Mouse (Mus musculus): ENCODE results near the gene 2300002M23Rik. TPM values are rescaled to one million over a fixed set of nuclear protein-coding genes. Genes with fewer than 3 reads are reported as not detected.

2300002M23Rik gene
- polyA plus RNA-seq, 1 experiment from 2014 or later, result not detected

GRCm38 (mm10) chr17:35569091-35569944 lies 2.1 kb downstream of the 2300002M23Rik start:
- peaks cover 7% of the 10 kb centered on the region; the same call in 1 of the 2 replicates for H3K4me1 ChIP-seq (ENCODE audit: control insufficient read depth, insufficient read depth, low read length)
- peaks cover 11% of the 10 kb centered on the region for H3K27me3 ChIP-seq (ENCODE audit: control insufficient read depth, insufficient read depth, low read depth, low read length)
- peak overlapping the region; percentile 17; the same call in 1 of the 2 replicates for H3K9ac ChIP-seq (ENCODE audit: low read depth, low read length)
- H3K4me2 ChIP-seq (ENCODE audit: low read length), result peak overlapping the region; percentile 62
- no peak overlapping the region for H3K27ac ChIP-seq (ENCODE audit: low read length)
- 2% methylated on average over 28 of the region's 28 CpGs for WGBS
- peak overlapping the region; percentile 31 for H3K4me3 ChIP-seq (ENCODE audit: low read depth, low read length)
- ATAC-seq, result peak; percentile 75
- no peaks in the 10 kb centered on the region for H3K36me3 ChIP-seq (ENCODE audit: control insufficient read depth, insufficient read depth, low read length)
- H3K9me3 ChIP-seq (replicated peaks; ENCODE audit: control insufficient read depth, low read length, poor library complexity, severe bottlenecking), result no peaks in the 10 kb centered on the region

GRCm38 (mm10) chr17:35570836-35571235 lies 3.6 kb downstream of the 2300002M23Rik start:
- whole genome bisulfite sequencing, result 73% methylated on average over 14 of the region's 14 CpGs
- Histone ChIP-seq H3K4me2 (ENCODE audit: low read length) (no peak overlapping the region), H3K4me1 (ENCODE audit: control insufficient read depth, insufficient read depth, low read length) (peaks cover 7% of the 10 kb centered on the region; the same call in 1 of the 2 replicates), H3K9ac (ENCODE audit: low read depth, low read length) (no peak overlapping the region), H3K27me3 (ENCODE audit: control insufficient read depth, insufficient read depth, low read depth, low read length) (peaks cover 11% of the 10 kb centered on the region), H3K27ac (ENCODE audit: low read length) (no peak overlapping the region), H3K9me3 (replicated peaks; ENCODE audit: control insufficient read depth, low read length, poor library complexity, severe bottlenecking) (no peaks in the 10 kb centered on the region), H3K4me3 (ENCODE audit: low read depth, low read length) (no peak overlapping the region), H3K36me3 (ENCODE audit: control insufficient read depth, insufficient read depth, low read length) (no peaks in the 10 kb centered on the region)
- ATAC-seq, result no peak

- Histone ChIP-seq H3K4me3 (ENCODE audit: low read depth, low read length) (no peak overlapping the region), H3K4me1 (ENCODE audit: control insufficient read depth, insufficient read depth, low read length) (peaks cover 7% of the 10 kb centered on the region; the same call in 1 of the 2 replicates), H3K27ac (ENCODE audit: low read length) (no peak overlapping the region), H3K4me2 (ENCODE audit: low read length) (no peak overlapping the region), H3K9me3 (replicated peaks; ENCODE audit: control insufficient read depth, low read length, poor library complexity, severe bottlenecking) (no peaks in the 10 kb centered on the region), H3K27me3 (ENCODE audit: control insufficient read depth, insufficient read depth, low read depth, low read length) (peaks cover 11% of the 10 kb centered on the region), H3K9ac (ENCODE audit: low read depth, low read length) (no peak overlapping the region), H3K36me3 (ENCODE audit: control insufficient read depth, insufficient read depth, low read length) (no peaks in the 10 kb centered on the region)
- WGBS, result 97% methylated on average over 7 of the region's 7 CpGs
- ATAC-seq, result no peak
Measured at GRCm38 (mm10) chr17:35571477-35571876, 4.2 kb downstream of the 2300002M23Rik start.

GRCm38 (mm10) chr17:35578211-35578610 lies 11.0 kb downstream of the 2300002M23Rik start:
- H3K27me3 ChIP-seq (ENCODE audit: control insufficient read depth, insufficient read depth, low read depth, low read length), result no peaks in the 10 kb centered on the region
- 17% methylated on average over 6 of the region's 6 CpGs for WGBS
- no peak overlapping the region for H3K27ac ChIP-seq (ENCODE audit: low read length)
- H3K36me3 ChIP-seq (ENCODE audit: control insufficient read depth, insufficient read depth, low read length), result no peaks in the 10 kb centered on the region
- ATAC-seq, result no peak
- H3K9ac ChIP-seq (ENCODE audit: low read depth, low read length), result no peak overlapping the region
- no peak overlapping the region for H3K4me2 ChIP-seq (ENCODE audit: low read length)
- no peaks in the 10 kb centered on the region for H3K4me1 ChIP-seq (ENCODE audit: control insufficient read depth, insufficient read depth, low read length)
- no peak overlapping the region for H3K4me3 ChIP-seq (ENCODE audit: low read depth, low read length)
- H3K9me3 ChIP-seq (replicated peaks; ENCODE audit: control insufficient read depth, low read length, poor library complexity, severe bottlenecking), result no peaks in the 10 kb centered on the region

- no peak overlapping the region for H3K4me2 ChIP-seq (ENCODE audit: low read length)
- H3K36me3 ChIP-seq (ENCODE audit: control insufficient read depth, insufficient read depth, low read length), result no peaks in the 10 kb centered on the region
- no peaks in the 10 kb centered on the region for H3K27me3 ChIP-seq (ENCODE audit: control insufficient read depth, insufficient read depth, low read depth, low read length)
- H3K9me3 ChIP-seq (replicated peaks; ENCODE audit: control insufficient read depth, low read length, poor library complexity, severe bottlenecking), result no peaks in the 10 kb centered on the region
- H3K4me1 ChIP-seq (ENCODE audit: control insufficient read depth, insufficient read depth, low read length), result peaks cover 2% of the 10 kb centered on the region; the same call in 1 of the 2 replicates
- no peak overlapping the region for H3K9ac ChIP-seq (ENCODE audit: low read depth, low read length)
- WGBS, result 96% methylated on average over 1 of the region's 1 CpGs
- no peak overlapping the region for H3K4me3 ChIP-seq (ENCODE audit: low read depth, low read length)
- no peak for ATAC-seq
- H3K27ac ChIP-seq (ENCODE audit: low read length), result no peak overlapping the region
Measured at GRCm38 (mm10) chr17:35582900-35583299, 15.7 kb downstream of the 2300002M23Rik start.

GRCm38 (mm10) chr17:35584330-35584937 lies 17.2 kb downstream of the 2300002M23Rik start:
- H3K4me3 ChIP-seq (ENCODE audit: low read depth, low read length), result 0 out of 2 replicates have a peak overlapping the region, but pooled peaks have one; percentile 2
- no peaks in the 10 kb centered on the region for H3K27me3 ChIP-seq (ENCODE audit: control insufficient read depth, insufficient read depth, low read depth, low read length)
- 16% methylated on average over 16 of the region's 16 CpGs for WGBS
- peaks cover 2% of the 10 kb centered on the region; the same call in 1 of the 2 replicates for H3K4me1 ChIP-seq (ENCODE audit: control insufficient read depth, insufficient read depth, low read length)
- H3K4me2 ChIP-seq (ENCODE audit: low read length), result peak overlapping the region; percentile 55
- peak; percentile 79 for ATAC-seq
- H3K36me3 ChIP-seq (ENCODE audit: control insufficient read depth, insufficient read depth, low read length), result no peaks in the 10 kb centered on the region
- no peak overlapping the region for H3K27ac ChIP-seq (ENCODE audit: low read length)
- H3K9ac ChIP-seq (ENCODE audit: low read depth, low read length), result peak overlapping the region; percentile 48; the same call in 1 of the 2 replicates
- H3K9me3 ChIP-seq (replicated peaks; ENCODE audit: control insufficient read depth, low read length, poor library complexity, severe bottlenecking), result no peaks in the 10 kb centered on the region

- WGBS, result 81% methylated on average over 1 of the region's 1 CpGs
Measured at GRCm38 (mm10) chr17:35587291-35587690, 20.0 kb downstream of the 2300002M23Rik start.

GRCm38 (mm10) chr17:35588387-35588786 lies 21.1 kb downstream of the 2300002M23Rik start:
- no peak overlapping the region for H3K27ac ChIP-seq (ENCODE audit: low read length)
- H3K9ac ChIP-seq (ENCODE audit: low read depth, low read length), result no peak overlapping the region
- no peak for ATAC-seq
- no peaks in the 10 kb centered on the region for H3K36me3 ChIP-seq (ENCODE audit: control insufficient read depth, insufficient read depth, low read length)
- peaks cover 2% of the 10 kb centered on the region; the same call in 1 of the 2 replicates for H3K4me1 ChIP-seq (ENCODE audit: control insufficient read depth, insufficient read depth, low read length)
- H3K4me2 ChIP-seq (ENCODE audit: low read length), result no peak overlapping the region
- 3% methylated on average over 4 of the region's 4 CpGs for WGBS
- no peaks in the 10 kb centered on the region for H3K9me3 ChIP-seq (replicated peaks; ENCODE audit: control insufficient read depth, low read length, poor library complexity, severe bottlenecking)
- H3K4me3 ChIP-seq (ENCODE audit: low read depth, low read length), result no peak overlapping the region
- H3K27me3 ChIP-seq (ENCODE audit: control insufficient read depth, insufficient read depth, low read depth, low read length), result no peaks in the 10 kb centered on the region

More at GRCm38 (mm10) chr17:35587291-35587690, 20.0 kb downstream of the 2300002M23Rik start:
- Histone ChIP-seq H3K9me3 (replicated peaks; ENCODE audit: control insufficient read depth, low read length, poor library complexity, severe bottlenecking) (no peaks in the 10 kb centered on the region), H3K4me3 (ENCODE audit: low read depth, low read length) (no peak overlapping the region), H3K4me2 (ENCODE audit: low read length) (no peak overlapping the region), H3K36me3 (ENCODE audit: control insufficient read depth, insufficient read depth, low read length) (no peaks in the 10 kb centered on the region), H3K27me3 (ENCODE audit: control insufficient read depth, insufficient read depth, low read depth, low read length) (no peaks in the 10 kb centered on the region), H3K4me1 (ENCODE audit: control insufficient read depth, insufficient read depth, low read length) (peaks cover 2% of the 10 kb centered on the region; the same call in 1 of the 2 replicates), H3K27ac (ENCODE audit: low read length) (no peak overlapping the region), H3K9ac (ENCODE audit: low read depth, low read length) (no peak overlapping the region)
- ATAC-seq, result no peak

All from midbrain, embryonic 16.5 days (tissue).